Mouse (Mus musculus) kidney, postnatal 14 days (tissue): Measurements from ENCODE around the gene Cfp.
A peak's percentile ranks its signal among the peaks of the same experiment; 100 is the strongest.

Experiments used
- DNase-seq: peaks from one replicate; pipeline ENCODE4 v3.0.0; 2022; ENCODE audit warnings: mixed read lengths

Gene Cfp

GRCm38 (mm10) chrX:20931364-20931763 lies at the start of gene Cfp:
TSS of gene Cfp (minus strand) at chrX:20931555.
- DNase-seq: no peak

- no peak for DNase-seq
Measured at GRCm38 (mm10) chrX:20980901-20981300, 49.5 kb upstream of the Cfp start.

GRCm38 (mm10) chrX:20961477-20962378 lies 30.4 kb upstream of the Cfp start, which contains the start of gene Uxt:
TSS of gene Uxt (minus strand) at chrX:20962017.
- peak; percentile 90 for DNase-seq

- peak; percentile 89 for DNase-seq
Measured at GRCm38 (mm10) chrX:20950191-20950880, 19.0 kb upstream of the Cfp start, which contains the start of gene Elk1. TSS of gene Elk1 (minus strand) at chrX:20950608.

GRCm38 (mm10) chrX:20946055-20946454 lies 14.7 kb upstream of the Cfp start:
- peak; percentile 41 for DNase-seq

- DNase-seq: no peak
Measured at GRCm38 (mm10) chrX:20931963-20932362, 608 bp upstream of the Cfp start.

GRCm38 (mm10) chrX:20929859-20930258 lies 1.5 kb downstream of the Cfp start:
- no peak for DNase-seq

- DNase-seq: no peak
Measured at GRCm38 (mm10) chrX:20924976-20925375, 6.4 kb downstream of the Cfp start.

GRCm38 (mm10) chrX:20923506-20923905 lies 7.8 kb downstream of the Cfp start:
- no peak for DNase-seq

- no peak for DNase-seq
Measured at GRCm38 (mm10) chrX:20921366-20921765, 10.0 kb downstream of the Cfp start.

GRCm38 (mm10) chrX:20920844-20921364 lies 10.5 kb downstream of the Cfp start, which contains the start of gene Syn1:
TSS of gene Syn1 (minus strand) at chrX:20921004.
- peak; percentile 83 for DNase-seq

GRCm38 (mm10) chrX:20920249-20920843 lies 11.0 kb downstream of the Cfp start:
- no peak for DNase-seq

GRCm38 (mm10) chrX:20915075-20915474 lies 16.3 kb downstream of the Cfp start:
- DNase-seq: no peak

- DNase-seq: no peak
Measured at GRCm38 (mm10) chrX:20913726-20914125, 17.6 kb downstream of the Cfp start.

GRCm38 (mm10) chrX:20910074-20910473 lies 21.3 kb downstream of the Cfp start:
- DNase-seq: no peak
